Mouse (Mus musculus) frontal cortex, postnatal 14 days (tissue): ENCODE results near the gene Tardbp.

Experiments used
- DNase-seq, 2 experiments: peaks; one replicate each; pipeline ENCODE4 v3.0.0; 2022; ENCODE audit warnings: low spot score in 2 of 2

Tardbp gene

DNA sequence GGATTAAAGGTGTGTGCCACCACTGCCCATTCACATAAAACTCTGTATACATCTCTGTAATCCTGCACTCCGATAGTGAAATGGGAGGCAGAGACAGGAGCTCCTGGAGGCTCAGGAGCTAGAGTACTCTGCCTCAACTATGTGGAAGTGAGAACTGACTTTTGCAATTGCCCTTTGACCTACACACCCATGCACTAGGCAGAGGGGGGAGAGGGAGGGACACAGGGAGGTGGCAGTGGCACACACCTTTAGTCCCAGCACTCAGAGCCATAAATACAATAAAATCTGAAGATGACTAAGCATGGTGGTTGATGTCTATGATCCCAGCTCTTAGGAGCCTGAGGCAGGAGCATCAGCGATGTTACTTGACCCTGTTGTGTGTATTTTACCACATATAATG lies 12.6 kb upstream of the Tardbp start:
- DNase-seq, result no peak

DNA sequence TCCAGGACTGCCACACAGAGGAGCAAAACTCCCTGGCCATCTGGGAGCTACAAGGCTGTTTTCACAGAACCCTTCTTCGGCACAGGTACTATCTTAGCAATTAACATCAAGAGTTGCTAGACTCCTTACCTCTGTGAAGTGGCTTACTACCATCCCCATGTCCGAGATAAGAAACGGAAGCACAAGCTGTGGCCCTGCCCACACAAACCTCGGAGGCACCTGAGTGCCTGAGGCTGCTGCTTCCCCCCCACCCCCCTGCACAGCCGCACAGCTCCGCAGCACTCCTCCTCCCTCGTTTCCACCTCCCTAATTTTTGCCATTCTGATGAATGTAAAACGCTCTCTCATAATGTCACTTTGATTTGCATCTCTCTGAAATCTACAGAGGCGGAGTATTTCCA lies 11.5 kb upstream of the Tardbp start:
- DNase-seq, result no peak

DNA sequence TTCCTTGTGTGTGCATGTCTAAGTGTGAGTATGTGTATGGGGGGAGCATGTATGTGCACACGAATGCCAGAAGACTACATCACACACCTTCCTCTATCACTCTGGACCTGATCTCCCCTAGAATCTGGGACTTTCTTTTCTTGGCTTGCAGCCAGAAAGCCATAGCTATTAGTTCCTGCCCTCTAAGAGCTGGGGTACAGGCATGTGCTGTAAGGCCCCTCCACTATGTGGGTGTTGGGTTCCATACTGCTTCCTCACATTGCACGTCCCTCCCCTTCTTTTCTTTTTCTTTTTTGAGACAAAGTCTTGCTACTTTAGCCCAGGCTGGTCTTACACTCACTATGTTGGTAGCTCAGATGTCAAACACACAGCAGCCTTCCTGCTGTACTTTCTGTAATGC lies 8.5 kb upstream of the Tardbp start:
- DNase-seq, result no peak

DNA sequence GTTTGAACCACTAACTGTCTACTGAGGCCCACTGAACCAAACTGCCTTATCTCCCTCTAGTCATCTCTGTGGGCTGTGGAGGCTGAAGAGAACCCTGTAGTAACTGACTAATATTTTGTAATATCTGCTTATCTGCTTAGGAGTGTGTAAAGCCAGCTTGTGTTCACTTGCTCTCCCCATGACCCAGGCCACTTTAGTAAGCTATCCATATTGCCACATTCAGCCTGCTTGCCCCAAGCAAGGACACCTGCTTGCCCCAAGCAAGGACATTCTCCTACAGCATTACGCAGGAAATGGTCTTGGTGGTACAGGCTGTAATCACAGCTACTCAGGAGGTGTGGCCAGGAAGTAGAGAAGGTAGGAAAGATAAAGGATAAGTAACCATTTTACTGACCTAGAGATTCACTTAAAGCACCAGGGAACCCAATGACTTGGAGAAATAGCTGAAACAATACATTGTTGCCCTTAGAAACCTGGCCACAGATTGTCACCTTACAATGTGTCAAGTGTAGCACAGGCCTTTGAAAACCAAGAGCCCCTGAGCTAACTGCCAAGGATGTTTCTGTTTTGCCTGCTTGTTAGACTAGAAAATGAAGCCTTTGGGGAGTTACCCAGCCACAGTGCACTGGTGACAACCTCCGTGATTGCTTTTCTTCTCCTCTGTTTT lies 6.7 kb upstream of the Tardbp start:
- DNase-seq, result no peak

DNA sequence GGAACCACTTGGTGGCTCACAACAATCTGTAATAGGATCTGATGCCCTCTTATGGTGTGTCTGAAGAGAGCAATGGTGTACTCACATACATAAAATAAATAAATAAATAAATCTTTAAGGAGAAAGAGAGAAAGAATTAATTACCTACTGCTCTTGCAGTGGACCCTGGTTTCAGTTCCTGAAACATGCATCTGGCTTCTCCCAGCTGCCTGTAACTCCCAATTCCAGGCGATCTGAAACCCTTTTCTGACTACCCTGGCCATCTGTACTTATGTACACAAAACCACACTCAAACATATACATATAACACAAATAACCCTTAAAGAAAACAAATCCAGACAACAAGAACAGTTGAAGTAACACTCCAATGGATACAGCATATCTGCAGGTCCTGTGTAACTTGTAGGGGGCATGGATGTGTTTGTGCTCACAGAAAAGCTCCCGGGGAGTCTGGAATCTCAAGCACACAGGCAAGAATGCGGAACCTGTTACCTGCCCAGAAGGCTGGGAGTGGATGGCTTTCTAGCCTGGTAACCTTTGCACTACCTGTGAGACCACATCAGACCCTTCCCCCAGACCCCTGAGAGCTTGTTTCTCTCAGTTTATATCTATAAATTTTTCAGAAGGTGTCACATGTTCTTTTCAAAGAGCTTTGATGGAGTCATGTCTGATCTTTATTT lies 5.3 kb upstream of the Tardbp start:
- DNase-seq, result no peak

DNA sequence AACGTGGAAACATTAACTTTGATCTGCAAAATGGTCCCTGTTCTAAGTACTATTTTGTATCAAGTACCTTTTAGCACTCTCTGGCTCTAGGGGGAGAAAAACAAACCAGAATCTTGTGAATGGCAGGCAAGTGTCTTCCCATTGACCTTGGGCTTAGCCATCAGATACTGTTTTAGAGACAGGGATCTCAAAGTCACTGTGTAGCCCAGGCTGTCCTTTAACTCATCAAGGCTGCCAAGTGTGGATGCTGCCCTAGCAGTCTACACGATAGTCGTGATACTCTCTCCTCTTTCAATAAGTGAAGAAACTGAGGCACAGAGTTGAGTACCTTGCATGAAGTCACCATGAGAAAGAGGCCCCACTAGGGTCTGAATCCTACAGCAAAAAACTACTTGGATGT lies 427 bp upstream of the Tardbp start:
- DNase-seq, result no peak

DNA sequence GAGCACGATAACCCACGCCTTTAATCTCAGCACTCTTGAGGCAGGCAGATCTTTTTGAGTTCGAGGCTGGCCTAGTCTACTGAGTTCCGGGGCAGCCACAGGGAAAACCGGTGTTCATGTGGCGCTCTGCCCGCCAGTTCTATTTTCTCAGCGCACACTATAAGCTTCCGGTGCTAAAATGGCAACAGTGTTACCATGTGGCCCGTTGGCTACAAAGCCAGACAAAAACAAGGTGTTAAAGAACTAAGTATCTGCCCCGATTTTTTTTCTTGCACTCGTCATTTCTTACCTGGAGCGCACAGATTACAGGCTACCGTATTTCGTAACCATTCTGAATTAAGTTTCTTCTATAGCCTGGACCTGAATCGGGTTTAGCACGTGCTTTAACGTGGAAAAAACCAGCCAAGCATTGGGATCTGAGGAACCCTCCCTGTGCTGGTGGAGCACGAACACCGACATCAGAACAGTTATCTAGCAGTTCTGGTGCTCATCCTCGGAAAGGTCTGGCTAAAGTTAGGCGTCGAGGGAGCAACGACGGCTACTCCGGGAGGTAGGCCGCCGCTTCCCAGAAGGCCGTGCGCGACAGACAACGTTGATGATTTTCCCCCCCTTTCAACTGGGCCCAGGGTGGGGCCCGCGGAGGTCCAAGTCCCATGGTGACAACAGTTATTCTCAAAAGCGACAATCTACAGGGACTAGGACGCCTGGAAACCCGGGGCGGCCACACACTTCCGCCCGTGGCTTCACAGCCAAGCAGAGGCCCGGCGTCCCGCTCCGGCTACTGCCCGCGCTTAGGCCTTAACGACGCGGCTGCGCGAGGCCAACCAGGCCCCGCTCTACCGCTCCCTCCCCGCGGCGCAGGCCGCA lies 830 bp downstream of the Tardbp start:
- DNase-seq, result no peak

DNA sequence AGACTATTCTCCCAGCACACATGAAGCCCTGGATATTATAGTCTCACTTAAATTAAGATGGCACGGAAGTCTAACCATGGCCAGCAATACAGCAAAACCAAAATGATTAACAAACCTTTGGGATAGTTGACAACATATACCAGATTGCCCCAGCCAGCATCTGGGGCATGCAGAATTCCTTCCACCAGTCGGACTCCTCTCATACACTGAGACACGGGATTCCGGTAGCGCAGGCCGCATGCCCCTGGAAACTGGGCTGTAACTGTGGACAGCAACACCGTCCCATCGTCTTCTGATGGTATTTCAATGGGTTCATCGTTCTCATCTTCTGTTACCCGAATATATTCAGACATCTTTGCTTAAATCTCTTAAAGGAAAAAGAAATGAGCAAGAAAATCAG lies 1.8 kb downstream of the Tardbp start:
- DNase-seq, result no peak

DNA sequence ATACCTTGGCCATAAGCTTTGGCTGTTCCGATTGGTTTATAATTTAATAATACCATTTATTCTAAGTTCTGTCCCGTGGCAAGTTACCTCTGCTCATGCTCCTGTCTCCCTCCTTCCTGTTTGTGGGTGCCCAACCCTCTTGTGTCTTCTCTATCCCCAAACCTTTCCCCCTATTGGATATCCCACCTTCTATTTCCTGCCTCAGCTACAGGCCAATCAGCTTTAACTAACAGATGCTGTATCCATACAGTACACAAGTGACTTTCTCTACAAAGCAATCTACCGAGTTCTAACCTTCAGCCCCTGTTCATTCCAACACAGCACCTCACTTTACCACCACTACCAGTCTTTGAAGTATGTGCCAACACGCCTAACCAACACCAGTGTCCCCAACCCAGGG lies 3.2 kb downstream of the Tardbp start:
- no peak for DNase-seq

DNA sequence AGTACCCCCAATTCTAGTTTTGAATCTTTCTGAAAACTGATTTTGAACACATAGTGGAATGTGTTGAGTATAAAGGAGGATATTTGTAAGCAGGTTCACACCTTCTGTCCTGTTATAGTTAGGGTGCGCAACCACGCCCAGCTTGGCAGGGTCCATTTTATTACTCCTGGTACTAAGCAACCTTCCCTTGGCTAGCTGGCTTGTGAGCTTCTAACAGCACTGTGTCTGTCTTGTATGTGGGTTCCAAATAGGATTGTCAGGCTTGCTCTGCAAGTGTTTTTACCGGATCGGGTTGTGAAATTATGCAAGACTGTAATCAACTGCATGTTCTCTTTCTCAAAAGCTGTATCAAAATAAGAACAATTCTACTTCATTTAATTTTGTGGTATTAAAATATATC lies 4.3 kb downstream of the Tardbp start:
- no peak for DNase-seq

DNA sequence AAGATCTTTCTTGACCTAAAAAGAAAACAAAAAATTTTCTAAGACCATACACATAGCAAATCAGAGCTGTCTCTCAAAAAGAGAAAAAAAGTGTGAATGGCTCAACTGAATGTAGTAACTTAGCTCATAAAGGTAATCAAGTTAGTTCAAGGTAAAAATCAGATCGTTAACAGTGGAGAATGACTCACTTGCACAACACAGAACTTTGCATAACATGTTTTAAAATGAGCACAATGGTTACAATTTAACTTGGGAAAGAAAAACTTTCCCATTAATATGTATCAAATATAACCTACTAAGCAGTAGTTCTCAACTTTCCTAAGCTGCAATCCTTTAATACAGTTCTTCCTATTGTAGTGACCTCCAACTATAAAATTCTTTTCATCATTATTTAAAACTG lies 6.1 kb downstream of the Tardbp start:
- DNase-seq, result no peak

DNA sequence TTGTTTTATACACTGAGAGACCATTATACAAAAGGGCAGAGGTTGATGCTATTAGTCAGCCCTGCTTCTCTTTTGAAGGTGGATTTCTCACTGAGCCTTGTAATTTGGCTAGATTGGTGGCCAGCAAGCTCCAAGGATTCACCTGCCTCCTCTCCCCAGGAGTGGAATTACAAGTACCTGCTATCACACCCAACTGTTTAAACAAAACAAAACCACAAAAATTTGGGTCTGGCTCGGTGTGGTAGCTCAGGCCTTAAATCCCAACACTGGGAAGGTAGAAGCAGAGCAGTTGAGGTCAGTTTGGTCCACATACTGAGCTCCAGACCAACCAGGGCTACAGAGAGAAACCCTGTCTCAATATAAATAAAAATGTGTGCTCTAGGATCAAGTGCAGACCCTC lies 7.0 kb downstream of the Tardbp start:
- DNase-seq, result no peak

DNA sequence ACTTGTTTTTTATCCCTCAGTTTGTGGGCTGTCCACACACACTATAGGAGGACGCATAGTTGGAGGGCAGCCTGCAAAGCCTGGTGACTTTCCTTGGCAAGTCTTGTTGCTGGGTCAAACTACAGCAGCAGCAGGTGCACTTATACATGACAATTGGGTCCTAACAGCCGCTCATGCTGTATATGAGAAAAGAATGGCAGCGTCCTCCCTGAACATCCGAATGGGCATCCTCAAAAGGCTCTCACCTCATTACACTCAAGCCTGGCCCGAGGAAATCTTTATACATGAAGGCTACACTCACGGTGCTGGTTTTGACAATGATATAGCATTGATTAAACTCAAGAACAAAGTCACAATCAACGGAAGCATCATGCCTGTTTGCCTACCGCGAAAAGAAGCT lies 13.1 kb downstream of the Tardbp start:
- no peak for DNase-seq

DNA sequence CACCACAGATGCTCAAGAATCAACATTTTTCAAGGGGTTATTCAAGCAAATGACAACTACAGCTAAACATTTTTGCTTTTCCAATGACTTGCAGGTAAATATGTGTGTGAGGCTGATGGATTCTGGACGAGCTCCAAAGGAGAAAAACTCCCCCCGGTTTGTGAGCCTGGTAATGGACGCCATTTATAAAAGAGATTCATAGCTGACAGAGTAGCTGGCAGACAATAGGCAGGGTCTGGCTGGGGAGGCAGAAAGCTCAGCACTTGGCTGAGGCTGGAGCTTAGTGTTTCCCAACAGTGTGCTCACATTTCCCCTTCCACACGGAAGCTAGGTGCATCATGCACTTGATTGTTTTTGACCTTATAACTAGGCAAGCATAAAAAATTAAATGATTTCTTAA lies 14.3 kb downstream of the Tardbp start:
- DNase-seq, result no peak

DNA sequence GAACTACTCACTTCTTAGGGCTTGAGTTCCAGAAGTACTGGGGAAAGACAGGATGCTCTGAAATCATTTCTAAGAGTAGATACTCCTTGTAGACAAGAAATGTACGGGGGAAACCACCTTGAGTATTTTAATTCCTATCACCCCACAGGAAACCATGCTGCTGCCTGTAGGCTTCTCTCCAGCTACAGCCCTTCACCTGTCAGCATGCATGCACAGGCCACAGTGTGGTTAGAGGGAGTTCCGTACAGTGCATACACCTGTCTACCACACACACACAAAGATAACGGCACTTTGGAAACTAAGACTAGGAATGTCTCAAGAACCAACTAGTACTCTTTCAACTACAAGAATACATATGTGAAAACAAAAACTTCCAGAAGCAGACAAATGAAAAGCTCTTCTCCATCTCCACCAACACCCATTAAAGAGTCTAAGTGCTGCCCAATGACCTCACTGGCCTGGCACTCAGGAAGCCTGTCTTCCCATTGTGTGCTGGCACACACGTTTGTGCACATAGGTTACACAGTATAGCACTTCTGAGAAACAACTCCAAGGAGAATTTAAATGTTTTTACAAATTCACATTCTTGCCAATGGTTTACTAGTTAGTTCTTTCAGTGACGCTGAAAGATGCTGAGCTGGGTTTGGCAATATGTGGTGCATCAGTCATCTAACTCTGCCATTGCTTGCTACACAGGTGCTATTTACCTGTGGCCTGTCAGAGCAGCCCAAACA lies 16.0 kb downstream of the Tardbp start:
- DNase-seq, result no peak

DNA sequence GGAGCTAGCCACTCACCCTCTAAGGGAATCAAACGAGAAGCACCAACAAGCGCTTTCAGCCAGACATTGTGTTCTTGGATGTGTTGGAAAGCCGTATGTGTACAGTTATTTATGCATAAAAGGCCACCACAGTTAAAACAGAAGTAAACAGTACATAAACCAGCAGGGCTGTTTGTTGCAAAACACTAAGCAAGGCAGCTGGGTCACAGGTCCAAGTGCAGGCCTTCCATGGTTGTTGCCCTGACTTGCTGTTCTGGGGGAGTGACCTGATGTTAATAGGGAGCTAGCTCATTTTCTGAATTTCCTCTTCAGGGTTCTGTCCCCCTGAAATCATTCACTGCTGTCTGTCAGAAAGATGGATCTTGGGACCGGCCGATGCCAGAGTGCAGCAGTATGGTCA lies 17.0 kb downstream of the Tardbp start:
- DNase-seq, result no peak

DNA sequence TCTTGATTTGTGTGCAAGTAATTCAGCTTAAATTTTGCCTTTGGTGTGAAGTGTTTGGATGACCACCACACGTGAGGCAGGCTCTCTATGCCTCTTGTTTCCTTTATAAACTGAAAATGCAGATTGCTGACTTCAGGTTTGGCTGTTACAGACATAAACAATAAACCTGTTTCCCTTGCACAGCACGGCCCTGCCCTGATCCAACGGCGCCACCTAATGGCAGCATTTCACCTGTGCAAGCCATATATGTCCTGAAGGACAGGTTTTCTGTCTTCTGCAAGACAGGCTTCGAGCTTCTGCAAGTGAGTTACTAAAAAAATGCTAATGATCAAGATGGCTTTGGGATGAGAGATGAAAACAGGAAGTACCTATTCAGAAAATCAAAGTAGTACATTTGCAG lies 19.1 kb downstream of the Tardbp start:
- peak; percentile 65 to 66 for DNase-seq

DNA sequence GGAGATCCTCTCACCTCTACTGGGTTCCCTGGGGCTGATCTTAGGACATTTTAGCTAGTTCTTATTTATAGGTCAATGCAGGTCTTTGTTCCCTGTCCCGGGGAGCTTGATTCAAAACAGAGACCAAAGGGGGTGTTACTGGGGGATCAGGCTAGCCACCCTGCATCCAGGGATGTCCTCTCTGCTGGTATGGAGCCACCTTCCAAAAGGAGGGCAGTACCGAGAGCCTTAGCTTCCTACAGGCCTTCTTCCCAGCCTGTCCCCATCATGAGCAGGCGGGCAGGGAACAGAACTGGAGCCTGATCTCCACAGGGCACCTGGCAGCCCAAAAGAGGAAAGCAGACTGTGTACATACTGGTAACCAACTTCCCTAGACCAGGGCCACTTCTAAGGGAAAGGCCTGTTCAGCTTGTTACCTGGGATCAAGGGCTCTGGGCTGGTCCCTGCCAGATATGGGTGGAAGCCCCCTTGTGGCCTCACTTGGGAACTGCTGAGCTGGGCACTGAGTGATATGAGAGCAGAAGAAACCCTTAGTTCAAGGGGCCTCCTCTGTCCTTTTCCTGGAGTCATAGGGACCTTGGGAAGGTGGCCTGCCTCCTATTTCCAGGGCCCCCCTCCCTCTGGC lies 22.2 kb downstream of the Tardbp start:
- DNase-seq, result peak in 1 of 2 experiments; percentile 61

DNA sequence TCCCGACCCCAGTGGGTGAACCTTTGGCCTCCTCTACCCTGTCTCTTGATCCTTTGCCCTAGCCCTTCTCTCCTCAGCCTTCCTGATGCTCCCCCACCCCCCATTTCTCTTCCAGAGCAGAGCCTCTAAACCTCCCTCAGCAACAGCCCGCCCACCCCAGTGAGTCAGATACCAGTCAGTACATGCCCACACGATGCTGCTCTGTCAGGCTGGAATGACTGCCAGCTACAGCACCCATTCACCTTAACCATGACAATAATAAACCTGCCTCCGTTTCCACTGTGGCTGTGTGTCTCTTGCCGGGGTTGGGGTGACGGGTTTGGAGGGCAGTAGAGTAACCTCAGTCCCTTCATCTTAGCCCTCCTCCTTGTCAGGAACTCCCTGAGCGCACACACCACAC lies 22.7 kb downstream of the Tardbp start:
- DNase-seq, result peak; percentile 42 to 48

DNA sequence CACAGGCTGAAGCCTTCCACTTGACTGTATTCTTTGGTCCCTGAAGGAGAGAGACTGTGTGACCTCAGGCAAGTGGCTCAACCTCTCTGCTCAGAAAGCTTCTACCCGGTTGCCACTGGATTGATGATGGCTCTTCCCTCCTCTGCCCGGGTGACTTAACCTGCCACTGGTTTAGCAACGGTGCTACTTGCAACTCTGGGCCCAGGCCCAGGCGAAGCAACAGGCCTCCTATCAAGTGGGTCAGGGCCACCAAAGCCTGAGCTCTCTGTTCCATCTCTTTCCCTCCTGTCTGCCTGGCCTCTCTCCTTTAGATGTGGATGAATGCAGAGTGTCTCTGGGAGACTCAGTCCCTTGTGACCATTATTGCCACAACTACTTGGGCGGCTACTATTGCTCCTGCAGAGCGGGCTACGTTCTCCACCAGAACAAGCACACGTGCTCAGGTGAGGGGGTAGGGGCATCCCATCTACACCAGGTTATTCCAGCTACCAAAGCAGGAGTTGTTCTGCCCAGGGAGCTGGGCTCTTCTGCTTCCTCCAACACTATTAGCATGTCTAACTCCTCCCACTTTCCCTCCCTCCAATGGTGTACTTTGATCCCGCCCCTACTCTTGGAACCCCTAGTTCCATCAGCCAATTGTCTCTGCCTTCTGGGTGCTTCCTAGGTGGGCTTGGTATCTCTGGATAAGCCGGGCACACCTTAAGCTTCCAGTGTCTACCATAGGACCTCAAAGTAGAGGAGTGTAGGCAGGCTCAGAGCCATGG lies 23.3 kb downstream of the Tardbp start:
- DNase-seq, result no peak
